Mouse (Mus musculus) lung, embryonic 15.5 days (tissue): ENCODE measurements around the gene Klrb1b. TPM values are rescaled to one million over a fixed set of nuclear protein-coding genes. Genes with fewer than 3 reads are reported as not detected.

Experiments used
- ATAC-seq: fragments of 200-750 bp; cut with Nextera tagmentation; 2 replicates; pipeline ENCODE4 v1.8.0; 2017; ENCODE audit warnings: moderate number of reproducible peaks, borderline replicate concordance; ENCODE audit not compliant: low FRiP score, low TSS enrichment; ENCODE audit errors: extremely low read depth
- H3K27ac ChIP-seq: fragments of 300-500 bp; sonication (generic); 2 replicates; pipeline ENCODE4 v1.5.1; 2015; ENCODE audit warnings: moderate library complexity, mild to moderate bottlenecking, inconsistent platforms
- H3K27me3 ChIP-seq: fragments of 300-500 bp; sonication (generic); 2 replicates; pipeline ENCODE4 v1.6.1; 2015; ENCODE audit warnings: inconsistent platforms
- H3K36me3 ChIP-seq: fragments of 300-500 bp; sonication (generic); 2 replicates; pipeline ENCODE4 v1.6.1; 2015; ENCODE audit warnings: inconsistent platforms
- H3K4me1 ChIP-seq: fragments of 300-500 bp; sonication (generic); 2 replicates; pipeline ENCODE4 v1.6.1; 2015; ENCODE audit warnings: inconsistent platforms
- H3K4me2 ChIP-seq: fragments of 300-500 bp; sonication (generic); 2 replicates; pipeline ENCODE4 v1.6.1; 2015; ENCODE audit warnings: inconsistent platforms, mild to moderate bottlenecking, moderate library complexity
- H3K4me3 ChIP-seq: fragments of 300-500 bp; sonication (generic); 2 replicates; pipeline ENCODE4 v1.5.1; 2015; ENCODE audit warnings: mild to moderate bottlenecking, inconsistent platforms
- H3K9ac ChIP-seq: fragments of 300-500 bp; sonication (generic); 2 replicates; pipeline ENCODE4 v1.6.1; 2015; ENCODE audit warnings: inconsistent platforms
- H3K9me3 ChIP-seq: fragments of 300-500 bp; sonication (generic); 2 replicates; pipeline ENCODE4 v1.6.1; 2016; ENCODE audit warnings: inconsistent platforms
- WGBS: fragments of 180-500 bp; shearing (Covaris S2); methylation state at CpG from one replicate; pipeline ENCODE4 v1.1.7; 2015; 5-methylcytosine and 5-hydroxymethylcytosine counted together
- polyA plus RNA-seq: library from polyadenylated mRNA; unstranded; fragments of >200 nt; fragmentation: Nextera tagmentation; extraction: Ambion mirVana; gene quantifications from 2 replicates; pipeline ENCODE4 v1.2.1, GENCODE M21; 2015

Klrb1b gene
- polyA plus RNA-seq, 1 experiment from 2014 or later = 0.16 TPM

- Histone ChIP-seq H3K4me2 (peak overlapping the region; percentile 71), H3K9ac (peak overlapping the region; percentile 45), H3K27me3 (no peaks in the 10 kb centered on the region), H3K4me1 (peaks cover 20% of the 10 kb centered on the region), H3K36me3 (no peaks in the 10 kb centered on the region), H3K9me3 (no peaks in the 10 kb centered on the region), H3K27ac (peak overlapping the region; percentile 98), H3K4me3 (peak overlapping the region; percentile 69)
- ATAC-seq = peak; percentile 2; the same call in 1 of the 2 replicates
- under 1% methylated on average over 17 of the region's 17 CpGs for WGBS
Observed at GRCm38 (mm10) chr6:128839266-128839771, 13.2 kb upstream of the Klrb1b start.

- H3K36me3 ChIP-seq = no peaks in the 10 kb centered on the region
- H3K9ac ChIP-seq = peak overlapping the region; percentile 76
- H3K4me1 ChIP-seq = peaks cover 16% of the 10 kb centered on the region
- H3K27ac ChIP-seq = peak overlapping the region; percentile 98
- peak; percentile 70 for ATAC-seq
- H3K9me3 ChIP-seq = no peaks in the 10 kb centered on the region
- peak overlapping the region; percentile 69 for H3K4me3 ChIP-seq
- under 1% methylated on average over 49 of the region's 49 CpGs for WGBS
- H3K4me2 ChIP-seq = peak overlapping the region; percentile 71
- no peaks in the 10 kb centered on the region for H3K27me3 ChIP-seq
Observed at GRCm38 (mm10) chr6:128838342-128839265, 12.5 kb upstream of the Klrb1b start.

GRCm38 (mm10) chr6:128837454-128838341 lies 11.6 kb upstream of the Klrb1b start:
- Histone ChIP-seq H3K9me3 (no peaks in the 10 kb centered on the region), H3K4me1 (peaks cover 16% of the 10 kb centered on the region), H3K27me3 (no peaks in the 10 kb centered on the region), H3K4me2 (peak overlapping the region; percentile 71), H3K9ac (peak overlapping the region; percentile 52), H3K4me3 (peak overlapping the region; percentile 69), H3K27ac (peak overlapping the region; percentile 98), H3K36me3 (no peaks in the 10 kb centered on the region)
- WGBS = 2% methylated on average over 14 of the region's 14 CpGs
- ATAC-seq = peak; percentile 9; the same call in 1 of the 2 replicates

- peak overlapping the region; percentile 69; the same call in 1 of the 2 replicates for H3K4me3 ChIP-seq
- no peak overlapping the region for H3K9ac ChIP-seq
- no peaks in the 10 kb centered on the region for H3K27me3 ChIP-seq
- no peak overlapping the region for H3K27ac ChIP-seq
- H3K36me3 ChIP-seq = no peaks in the 10 kb centered on the region
- 85% methylated on average over 6 of the region's 6 CpGs for WGBS
- ATAC-seq = no peak
- H3K4me2 ChIP-seq = peak overlapping the region; percentile 71
- peaks cover 11% of the 10 kb centered on the region for H3K4me1 ChIP-seq
- no peaks in the 10 kb centered on the region for H3K9me3 ChIP-seq
Observed at GRCm38 (mm10) chr6:128836955-128837334, 10.8 kb upstream of the Klrb1b start.

- Histone ChIP-seq H3K27ac (no peak overlapping the region), H3K9ac (no peak overlapping the region), H3K4me3 (no peak overlapping the region), H3K4me2 (no peak overlapping the region), H3K4me1 (peaks cover 6% of the 10 kb centered on the region), H3K36me3 (no peaks in the 10 kb centered on the region), H3K9me3 (no peaks in the 10 kb centered on the region), H3K27me3 (no peaks in the 10 kb centered on the region)
- 76% methylated on average over 8 of the region's 8 CpGs for WGBS
- ATAC-seq = no peak
Observed at GRCm38 (mm10) chr6:128836191-128836954, 10.2 kb upstream of the Klrb1b start.

- Histone ChIP-seq H3K4me2 (no peak overlapping the region), H3K27me3 (no peaks in the 10 kb centered on the region), H3K9me3 (no peaks in the 10 kb centered on the region), H3K27ac (no peak overlapping the region), H3K4me1 (peaks cover 6% of the 10 kb centered on the region), H3K4me3 (no peak overlapping the region), H3K36me3 (no peaks in the 10 kb centered on the region), H3K9ac (no peak overlapping the region)
- WGBS = 59% methylated on average over 4 of the region's 4 CpGs
- ATAC-seq = no peak
Observed at GRCm38 (mm10) chr6:128835571-128835970, 9.4 kb upstream of the Klrb1b start.

- no peaks in the 10 kb centered on the region for H3K36me3 ChIP-seq
- no peaks in the 10 kb centered on the region for H3K9me3 ChIP-seq
- no peak overlapping the region for H3K4me3 ChIP-seq
- no peaks in the 10 kb centered on the region for H3K27me3 ChIP-seq
- peaks cover 10% of the 10 kb centered on the region; the same call in 1 of the 2 replicates for H3K4me1 ChIP-seq
- H3K4me2 ChIP-seq = no peak overlapping the region
- 75% methylated on average over 10 of the region's 10 CpGs for WGBS
- ATAC-seq = no peak
- no peak overlapping the region for H3K9ac ChIP-seq
- H3K27ac ChIP-seq = no peak overlapping the region
Observed at GRCm38 (mm10) chr6:128833046-128833445, 6.9 kb upstream of the Klrb1b start.

GRCm38 (mm10) chr6:128829837-128830236 lies 3.7 kb upstream of the Klrb1b start:
- Histone ChIP-seq H3K27ac (no peak overlapping the region), H3K4me2 (no peak overlapping the region), H3K9ac (no peak overlapping the region), H3K4me1 (0 out of 2 replicates have a peak, but pooled peaks cover 5% of the 10 kb centered on the region), H3K36me3 (no peaks in the 10 kb centered on the region), H3K9me3 (no peaks in the 10 kb centered on the region), H3K27me3 (no peaks in the 10 kb centered on the region), H3K4me3 (no peak overlapping the region)
- ATAC-seq = no peak
- 48% methylated on average over 4 of the region's 4 CpGs for WGBS

- H3K4me3 ChIP-seq = no peak overlapping the region
- no peak for ATAC-seq
- H3K9me3 ChIP-seq = no peaks in the 10 kb centered on the region
- 0 out of 2 replicates have a peak, but pooled peaks cover 5% of the 10 kb centered on the region for H3K4me1 ChIP-seq
- H3K27ac ChIP-seq = no peak overlapping the region
- H3K9ac ChIP-seq = no peak overlapping the region
- H3K36me3 ChIP-seq = no peaks in the 10 kb centered on the region
- 73% methylated on average over 3 of the region's 3 CpGs for WGBS
- H3K4me2 ChIP-seq = no peak overlapping the region
- H3K27me3 ChIP-seq = no peaks in the 10 kb centered on the region
Observed at GRCm38 (mm10) chr6:128826781-128827180, 650 bp upstream of the Klrb1b start.

- no peak overlapping the region for H3K4me2 ChIP-seq
- peaks cover 3% of the 10 kb centered on the region; the same call in 1 of the 2 replicates for H3K4me1 ChIP-seq
- H3K9me3 ChIP-seq = no peaks in the 10 kb centered on the region
- H3K9ac ChIP-seq = no peak overlapping the region
- WGBS = 77% methylated on average over 4 of the region's 4 CpGs
- no peaks in the 10 kb centered on the region for H3K27me3 ChIP-seq
- no peak for ATAC-seq
- H3K36me3 ChIP-seq = no peaks in the 10 kb centered on the region
- no peak overlapping the region for H3K27ac ChIP-seq
- H3K4me3 ChIP-seq = no peak overlapping the region
Observed at GRCm38 (mm10) chr6:128818083-128818802, 7.9 kb downstream of the Klrb1b start.
